Mouse (Mus musculus) adrenal gland (tissue): ENCODE results near the gene Foxn2.
"Not testable (repeated sequence)": the region's sequence is repeated elsewhere in the genome, so short reads cannot be mapped to it uniquely, and the experiment has no call there.

Experiments used
- intact Hi-C: fragments of 180-260 bp; cut with DNase I; formaldehyde crosslinking; loops from one replicate; pipeline ENCODE4 v1.15.1; 2025

Foxn2 gene

GRCm38 (mm10) chr17:88441001-88441431 lies 505 bp downstream of the Foxn2 start:
- intact Hi-C loops: loop anchor here (5.0 kb wide), 2 partner anchors 66 to 184 kb away; no protein-coding TSS in a partner anchor

GRCm38 (mm10) chr17:88441432-88442174 lies 1.1 kb downstream of the Foxn2 start:
- intact Hi-C loops: loop anchor here (5.0 kb wide), 2 partner anchors 66 to 184 kb away; no protein-coding TSS in a partner anchor

GRCm38 (mm10) chr17:88442661-88443060 lies 2.1 kb downstream of the Foxn2 start:
- intact Hi-C loops: loop anchor here (5.0 kb wide), 2 partner anchors 65 to 185 kb away; no protein-coding TSS in a partner anchor

- intact Hi-C loops: loop anchor here (5.0 kb wide), 2 partner anchors 64 to 186 kb away; no protein-coding TSS in a partner anchor
Observed at GRCm38 (mm10) chr17:88443186-88443585, 2.7 kb downstream of the Foxn2 start.

GRCm38 (mm10) chr17:88458079-88458478 lies 17.6 kb downstream of the Foxn2 start:
- intact Hi-C loops: no loop called here

GRCm38 (mm10) chr17:88459516-88459915 lies 19.0 kb downstream of the Foxn2 start:
- intact Hi-C loops: no loop called here

GRCm38 (mm10) chr17:88459916-88460901 lies 19.7 kb downstream of the Foxn2 start:
- intact Hi-C loops: no loop called here

GRCm38 (mm10) chr17:88462658-88463057 lies 22.1 kb downstream of the Foxn2 start:
- intact Hi-C loops: no loop called here

GRCm38 (mm10) chr17:88466591-88466990 lies 26.1 kb downstream of the Foxn2 start:
- intact Hi-C loops: no loop called here

- intact Hi-C loops: no loop called here
Observed at GRCm38 (mm10) chr17:88467696-88468095, 27.2 kb downstream of the Foxn2 start.

- intact Hi-C loops: not testable (repeated sequence)
Observed at GRCm38 (mm10) chr17:88468655-88469398, 28.3 kb downstream of the Foxn2 start.

GRCm38 (mm10) chr17:88473766-88474165 lies 33.3 kb downstream of the Foxn2 start:
- intact Hi-C loops: no loop called here

GRCm38 (mm10) chr17:88477165-88477564 lies 36.7 kb downstream of the Foxn2 start:
- intact Hi-C loops: no loop called here

GRCm38 (mm10) chr17:88477699-88478098 lies 37.2 kb downstream of the Foxn2 start:
- intact Hi-C loops: no loop called here

- intact Hi-C loops: no loop called here
Observed at GRCm38 (mm10) chr17:88479040-88479439, 38.5 kb downstream of the Foxn2 start.

- intact Hi-C loops: no loop called here
Observed at GRCm38 (mm10) chr17:88480369-88480768, 39.9 kb downstream of the Foxn2 start.

GRCm38 (mm10) chr17:88481062-88481461 lies 40.6 kb downstream of the Foxn2 start:
- intact Hi-C loops: no loop called here

GRCm38 (mm10) chr17:88481587-88481986 lies 41.1 kb downstream of the Foxn2 start:
- intact Hi-C loops: no loop called here

- intact Hi-C loops: no loop called here
Observed at GRCm38 (mm10) chr17:88484539-88484938, 44.0 kb downstream of the Foxn2 start.

- intact Hi-C loops: no loop called here
Observed at GRCm38 (mm10) chr17:88484951-88485350, 44.4 kb downstream of the Foxn2 start.

- intact Hi-C loops: no loop called here
Observed at GRCm38 (mm10) chr17:88490546-88490945, 50.0 kb downstream of the Foxn2 start.
